Mouse (Mus musculus) heart, adult 18-20 months (tissue): ENCODE results near the gene Lrrc8d. TPM values are rescaled to one million over a fixed set of nuclear protein-coding genes. Genes with fewer than 3 reads are reported as not detected.

Source experiments
- DNase-seq, 2 experiments: peaks; one replicate each; pipeline ENCODE4 v3.0.0; 2021 to 2022; ENCODE audit warnings: mixed read lengths in 1 of 2
- total RNA-seq, 2 experiments: library from RNA; stranded (reverse); gene quantifications; 2 replicates each; pipeline ENCODE4 v1.2.3; 2021

The Lrrc8d gene
- total RNA-seq, 2 experiments from 2014 or later: 8.1 to 8.8 TPM

DNA sequence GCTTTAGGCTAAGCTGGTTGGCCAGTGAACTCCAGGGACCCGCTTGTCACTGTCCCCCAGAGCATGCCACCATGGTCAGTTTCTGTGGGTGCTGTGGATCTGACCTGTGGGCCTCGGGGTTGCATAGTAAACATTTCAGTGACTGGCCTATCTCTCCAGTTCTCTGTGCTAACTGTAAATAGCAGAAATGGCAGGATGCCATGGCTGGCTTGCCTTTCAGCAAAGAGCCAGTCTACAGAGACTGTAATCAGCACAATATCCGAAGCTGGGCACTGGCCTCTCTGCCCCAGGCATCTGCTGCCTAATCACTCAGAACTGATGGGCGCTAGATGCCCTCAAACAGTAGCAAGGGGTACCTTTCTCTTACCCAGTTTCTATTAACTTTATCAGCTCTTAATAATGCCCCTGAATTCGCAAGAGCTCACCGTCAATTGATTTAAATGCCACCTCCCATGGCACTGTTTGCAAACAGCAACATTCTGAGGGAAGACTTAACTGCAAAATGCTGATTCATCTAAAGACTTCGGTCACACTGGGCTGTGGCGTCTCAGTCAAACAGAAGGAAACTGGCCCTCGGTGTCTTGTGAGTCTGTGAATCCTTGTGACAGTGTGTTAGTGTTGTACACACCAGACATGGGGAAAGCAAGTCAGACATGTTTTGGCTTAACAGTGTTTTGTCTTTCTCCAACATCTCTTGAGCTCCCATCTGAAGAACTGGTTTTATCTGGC, 117.6 kb downstream of the Lrrc8d start:
- DNase-seq: peak; percentile 40 to 57

DNA sequence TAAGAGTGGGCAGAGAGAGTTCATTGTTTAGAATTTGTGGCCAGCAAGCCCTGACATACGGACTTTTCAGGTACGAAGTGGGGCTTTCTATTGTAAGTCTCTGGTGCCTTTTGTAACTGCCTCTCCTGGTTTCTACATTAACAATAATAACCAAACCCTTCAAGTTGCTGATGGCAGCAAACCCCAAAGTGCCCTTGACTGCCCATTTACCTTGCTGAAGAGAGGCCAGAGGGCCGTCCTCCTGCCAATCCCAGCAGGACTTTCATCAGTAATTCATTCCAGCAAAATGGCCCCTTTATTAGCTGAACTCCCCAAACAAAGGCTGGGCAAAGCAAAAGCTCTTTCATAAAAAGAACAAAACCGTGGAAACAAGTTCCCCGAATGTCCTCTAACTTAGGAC, 118.6 kb downstream of the Lrrc8d start:
- no peak for DNase-seq

DNA sequence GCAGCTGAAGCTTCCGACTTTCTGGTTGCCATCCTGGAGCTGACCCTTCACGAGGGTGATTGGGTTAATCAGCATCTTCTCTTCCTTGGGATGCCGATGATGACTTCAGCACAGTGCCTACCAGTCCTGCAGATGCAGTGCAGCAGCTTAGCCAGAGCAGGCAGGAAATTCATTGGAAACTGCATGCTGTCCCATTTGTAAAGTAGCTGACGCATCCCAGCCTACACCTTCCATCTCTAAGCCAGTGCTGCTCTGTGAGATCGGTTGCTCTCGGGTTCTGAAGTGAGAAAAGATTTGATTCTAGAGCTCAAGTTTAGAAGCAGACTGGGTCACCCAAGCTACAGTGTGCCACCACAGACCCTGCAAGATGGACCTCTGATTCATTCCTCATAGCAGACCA, 121.6 kb downstream of the Lrrc8d start:
- no peak for DNase-seq

DNA sequence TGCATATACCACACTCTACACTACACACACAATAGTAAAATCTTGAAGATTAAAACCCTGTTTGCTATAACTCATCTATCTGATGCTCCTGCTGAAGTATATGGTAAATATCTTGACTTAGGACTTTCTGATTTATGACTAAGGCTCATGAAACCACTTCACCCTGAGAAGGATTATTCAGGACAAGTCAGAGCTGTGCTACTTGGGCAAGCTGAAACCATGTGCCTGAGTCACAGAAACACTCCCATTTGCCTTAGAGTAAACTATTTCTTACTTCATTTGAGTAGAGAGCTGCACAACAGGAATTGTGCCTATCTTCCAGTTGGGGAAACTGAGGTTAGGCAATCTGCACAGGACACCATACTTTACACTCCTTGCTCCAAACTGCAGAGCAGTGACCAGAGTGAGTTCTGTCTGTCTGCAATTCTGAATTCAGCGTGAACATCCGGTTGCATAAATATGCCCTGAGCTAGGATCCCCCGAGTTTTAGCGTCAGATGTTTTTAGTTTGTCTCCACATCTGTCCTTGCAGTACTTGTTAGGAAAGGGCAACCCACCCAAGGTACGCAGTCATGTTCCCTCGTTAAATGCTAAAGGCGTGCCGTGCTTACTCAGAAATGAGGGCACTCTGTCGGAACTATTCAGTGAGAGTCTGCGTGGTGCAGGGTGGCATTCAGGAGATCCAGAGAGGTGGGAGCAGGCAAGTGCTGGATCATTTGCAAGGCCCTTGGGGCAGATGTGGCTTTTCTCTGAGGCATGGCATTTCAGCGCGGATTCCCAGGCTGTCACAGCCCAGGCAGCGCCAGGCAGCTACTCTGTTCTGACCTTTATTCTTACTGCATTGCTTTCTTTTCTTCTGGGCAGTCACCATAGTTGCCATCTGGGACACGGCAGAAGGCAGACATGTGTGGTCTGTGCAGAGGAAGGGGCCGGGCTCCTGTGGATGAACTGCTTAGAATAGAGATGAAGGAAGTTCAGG, 123.0 kb downstream of the Lrrc8d start:
- DNase-seq: no peak

DNA sequence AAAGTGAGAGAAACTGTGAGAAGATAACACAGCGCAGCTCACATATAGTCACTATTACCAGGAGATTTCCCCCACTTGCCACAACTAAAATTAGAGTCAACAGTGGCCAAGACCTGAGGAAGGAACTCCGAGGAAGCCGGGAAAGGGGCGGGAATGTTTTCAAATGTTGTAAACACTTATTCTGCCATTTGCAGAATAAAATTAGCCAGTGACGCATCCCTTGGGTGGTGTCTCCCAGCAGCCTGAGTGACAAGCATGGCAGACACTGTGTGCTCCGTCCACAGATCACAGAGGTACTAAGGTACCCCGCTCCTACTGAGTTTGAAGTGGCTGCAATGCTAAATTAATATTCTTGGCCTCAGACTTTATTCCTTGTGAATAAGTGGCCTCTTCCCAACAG, 124.5 kb downstream of the Lrrc8d start:
- DNase-seq: peak; percentile 57 to 74

DNA sequence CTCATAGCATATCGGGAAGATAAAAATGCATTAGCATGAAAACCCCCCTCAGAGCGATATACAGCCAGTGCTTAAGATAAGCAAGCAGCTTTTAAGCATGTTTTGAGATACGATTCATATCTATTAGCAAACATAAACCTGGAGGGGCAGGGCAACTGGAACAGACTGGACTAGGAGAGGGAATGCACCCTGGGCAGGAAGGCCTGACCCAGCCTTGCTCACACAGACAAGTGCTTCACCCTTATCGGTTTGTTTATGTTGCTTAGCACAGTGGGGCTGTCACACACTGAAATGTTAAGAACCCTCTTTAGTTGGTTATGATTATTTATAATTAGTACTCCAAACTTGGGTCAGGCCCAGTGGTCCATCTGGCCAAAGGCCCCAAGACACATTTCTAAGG, 125.1 kb downstream of the Lrrc8d start:
- no peak for DNase-seq

DNA sequence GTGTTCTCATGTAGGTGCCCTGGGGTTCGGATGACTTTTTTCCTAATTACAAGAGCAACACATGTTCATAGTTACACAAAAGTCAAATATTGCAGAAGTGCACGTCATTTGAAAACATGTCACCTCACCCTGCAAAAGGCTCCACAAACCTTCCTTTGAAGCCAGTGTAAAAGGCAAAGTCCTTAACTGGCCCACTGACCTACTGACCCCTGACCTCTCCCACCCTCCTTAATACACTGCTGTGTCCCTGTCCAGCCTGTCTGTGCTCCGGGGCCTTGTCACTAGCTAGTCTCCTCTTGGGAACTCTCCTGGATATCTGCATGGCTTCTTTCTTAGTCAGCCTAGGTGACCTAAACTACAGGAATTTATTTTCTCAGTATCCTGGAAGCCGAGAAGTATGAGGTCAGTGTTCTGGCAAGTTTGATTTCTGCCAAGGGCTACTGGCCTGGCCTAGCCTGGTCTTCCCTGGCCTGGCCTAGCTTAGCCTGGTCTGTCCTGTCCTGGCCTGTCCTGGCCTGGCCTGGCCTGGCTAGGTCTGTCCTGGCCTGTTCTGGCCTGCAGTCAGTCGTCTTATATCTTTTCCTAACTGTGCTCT, 127.2 kb downstream of the Lrrc8d start:
- DNase-seq: no peak

DNA sequence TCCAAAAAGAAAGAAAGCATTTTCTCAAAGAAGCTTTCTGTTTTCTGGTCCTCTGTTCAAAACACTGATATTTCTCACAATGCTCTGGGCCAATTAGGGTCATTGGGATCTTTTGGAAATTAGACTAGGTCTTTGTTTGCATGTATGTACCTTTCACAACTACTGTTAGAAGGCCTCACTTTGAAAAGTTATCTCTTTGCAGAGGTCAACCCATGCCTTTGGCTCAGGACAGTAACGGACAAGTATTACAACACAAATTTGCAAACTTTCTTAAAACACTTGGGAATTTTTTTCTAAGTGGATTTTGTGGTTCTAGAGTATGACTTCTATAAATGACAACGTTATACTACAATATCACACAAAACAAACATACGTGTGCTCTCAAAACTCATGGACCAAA, 128.3 kb downstream of the Lrrc8d start:
- DNase-seq: no peak

DNA sequence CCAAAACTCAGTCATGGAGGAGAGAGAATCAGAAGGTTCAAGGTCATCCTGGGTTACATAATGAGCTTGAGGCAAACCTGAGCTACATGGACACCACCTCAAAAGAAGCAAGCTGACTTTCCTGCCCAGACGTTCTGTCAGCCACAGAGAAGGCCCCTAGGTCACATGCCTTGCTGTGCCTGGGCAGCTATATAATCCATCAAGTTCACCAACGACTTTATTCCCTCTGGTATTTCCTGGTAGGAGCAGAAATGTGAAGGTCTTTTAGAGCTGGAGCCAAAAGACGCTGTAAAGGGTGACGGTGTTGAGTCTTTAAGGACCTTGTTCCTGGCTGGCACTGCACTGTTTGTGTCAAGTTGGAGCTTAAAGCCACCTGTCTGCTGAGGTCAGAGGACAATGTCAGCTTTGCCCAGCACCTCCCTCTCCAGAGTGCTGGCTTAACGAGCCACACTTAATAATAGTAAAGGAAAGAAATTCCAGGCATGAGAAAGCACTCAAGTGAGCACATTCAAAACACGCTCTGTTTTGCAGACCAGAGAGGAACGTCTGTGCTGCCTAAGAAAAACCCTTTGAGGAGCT, 129.3 kb downstream of the Lrrc8d start:
- DNase-seq: no peak

DNA sequence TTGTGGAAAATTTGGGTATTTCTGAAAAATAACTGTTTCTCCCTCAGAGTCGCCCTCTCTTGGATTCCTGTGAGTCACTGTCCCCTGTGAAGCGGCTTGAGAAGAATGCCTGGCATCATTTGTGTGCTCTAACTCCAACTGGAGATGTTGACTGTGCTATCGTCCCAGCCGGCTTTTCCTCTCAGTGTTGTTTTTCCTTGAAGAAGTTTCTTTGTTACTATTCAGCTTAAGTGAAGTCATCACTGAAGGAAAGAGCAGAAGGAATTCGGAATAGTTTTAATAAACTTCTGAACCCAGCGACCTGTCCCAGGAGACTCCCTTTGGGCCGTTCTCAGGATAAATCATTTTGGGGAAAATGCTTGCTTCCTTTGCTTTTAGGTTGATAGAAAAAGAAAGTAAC, 132.4 kb downstream of the Lrrc8d start:
- DNase-seq: peak; percentile 50 to 56

DNA sequence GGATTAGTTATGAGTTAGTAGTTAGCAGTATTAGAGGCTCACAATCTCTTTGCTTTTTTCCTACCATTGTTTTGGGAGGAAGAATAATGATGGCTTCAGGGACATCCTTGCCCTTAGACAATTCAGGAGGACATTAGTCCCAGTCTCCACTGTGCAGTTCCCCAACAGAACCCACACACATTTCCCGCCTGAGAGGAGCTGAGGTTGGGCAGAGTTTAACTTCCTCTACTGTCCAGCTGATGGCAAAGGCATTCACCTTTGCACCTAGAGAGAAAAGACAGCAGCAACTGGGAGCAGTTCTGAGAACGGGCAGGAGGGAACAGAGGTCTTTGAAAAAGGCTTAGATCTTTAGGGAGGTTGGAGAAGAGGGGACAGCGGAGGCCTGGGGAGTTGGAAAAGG, 134.2 kb downstream of the Lrrc8d start:
- DNase-seq: no peak

DNA sequence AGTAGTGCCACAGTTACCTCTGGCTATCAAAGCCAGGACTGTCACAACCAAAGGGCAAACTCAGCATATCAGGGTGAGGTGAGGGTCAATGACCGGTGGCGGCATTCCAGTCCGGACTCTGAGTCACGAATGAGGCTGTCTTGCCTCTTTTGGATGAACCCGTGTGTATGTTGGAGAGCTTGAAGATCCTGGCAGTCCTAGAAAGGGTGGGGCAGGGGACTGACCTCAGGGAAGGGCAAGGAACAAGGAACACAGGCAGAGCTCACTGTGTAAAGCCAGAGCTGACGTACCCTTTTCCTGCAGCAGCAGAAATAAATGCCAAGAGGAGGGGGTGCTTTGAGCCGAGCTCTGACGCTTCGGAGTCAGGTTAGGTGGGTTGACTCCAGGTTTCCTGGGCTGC, 136.2 kb downstream of the Lrrc8d start:
- DNase-seq: peak; percentile 64 to 81

DNA sequence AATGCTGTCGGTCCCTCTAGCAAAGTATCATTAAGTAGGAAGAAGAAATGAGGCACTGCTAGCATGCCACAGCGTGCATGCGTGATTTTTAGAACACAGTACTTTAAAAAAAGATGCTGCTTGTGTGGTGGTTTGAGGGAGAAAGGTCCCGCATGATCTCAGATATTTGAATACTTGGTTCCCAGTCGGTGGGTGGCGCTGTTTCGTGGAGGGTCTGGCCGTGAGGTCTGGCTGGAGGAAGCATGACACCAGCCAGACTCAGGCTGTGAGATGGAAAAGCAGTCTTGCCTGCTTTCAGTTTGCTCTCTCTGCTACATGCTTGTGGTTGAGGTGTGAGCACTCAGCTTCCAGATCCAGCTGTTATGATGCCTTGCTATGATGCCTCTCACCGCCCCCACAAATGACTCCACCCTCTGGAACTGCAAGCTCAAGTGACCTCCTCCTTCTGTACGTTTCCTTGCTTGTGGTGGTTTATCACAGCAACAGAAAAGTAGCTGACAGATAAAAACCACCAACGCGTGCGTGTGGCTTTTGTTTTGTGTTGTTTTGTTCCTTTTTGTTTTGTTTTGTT, 140.1 kb downstream of the Lrrc8d start:
- no peak for DNase-seq

DNA sequence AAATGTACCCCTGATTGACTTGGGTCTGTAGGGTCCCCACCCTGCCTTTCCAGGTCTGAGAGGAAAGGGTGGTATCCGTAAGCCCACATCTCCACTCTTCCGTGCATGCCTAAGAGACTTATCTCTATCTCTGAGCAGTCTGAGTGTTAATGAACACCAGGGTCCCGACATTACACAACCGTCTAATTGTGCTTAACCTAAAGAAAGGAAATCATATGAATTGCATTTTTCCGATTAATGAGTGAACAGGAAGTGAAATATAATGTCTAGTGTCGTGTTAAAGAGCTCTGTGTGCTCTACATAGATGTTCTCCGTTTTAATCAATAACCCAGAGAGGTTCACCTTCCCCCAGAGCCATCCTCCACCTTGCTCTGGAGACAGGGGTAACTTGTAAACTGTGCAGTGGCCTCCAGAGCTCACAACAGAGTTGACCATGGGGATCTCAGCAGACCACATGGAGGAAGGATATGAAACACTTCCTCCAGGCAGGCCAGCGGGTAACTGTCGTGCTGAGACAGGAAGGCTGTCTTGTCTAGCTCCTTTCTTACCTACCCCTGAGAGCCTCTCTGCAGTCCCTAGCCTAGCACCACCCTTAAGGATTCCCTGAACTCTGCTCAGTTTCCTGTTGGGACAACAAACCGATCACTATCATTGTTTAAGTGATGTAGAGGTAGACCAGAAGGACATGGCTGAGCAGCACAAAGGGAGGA, 144.4 kb downstream of the Lrrc8d start:
- no peak for DNase-seq

DNA sequence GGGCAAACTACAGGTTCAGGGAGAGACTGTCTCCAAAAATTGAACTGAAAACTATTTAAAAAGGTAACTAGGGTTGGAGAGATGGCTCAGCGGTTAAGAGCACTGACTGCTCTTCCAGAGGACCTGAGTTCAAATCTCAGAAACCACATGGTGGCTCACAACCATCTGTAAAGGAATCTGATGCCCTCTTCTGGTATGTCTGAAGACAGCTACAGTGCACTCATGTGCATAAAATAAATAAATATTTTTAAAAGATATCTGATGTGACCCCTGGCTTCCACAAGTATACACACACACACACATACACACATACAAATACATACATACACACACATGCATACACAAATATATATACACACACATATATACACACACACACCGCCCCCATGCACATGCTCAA, 145.3 kb downstream of the Lrrc8d start:
- no peak for DNase-seq

DNA sequence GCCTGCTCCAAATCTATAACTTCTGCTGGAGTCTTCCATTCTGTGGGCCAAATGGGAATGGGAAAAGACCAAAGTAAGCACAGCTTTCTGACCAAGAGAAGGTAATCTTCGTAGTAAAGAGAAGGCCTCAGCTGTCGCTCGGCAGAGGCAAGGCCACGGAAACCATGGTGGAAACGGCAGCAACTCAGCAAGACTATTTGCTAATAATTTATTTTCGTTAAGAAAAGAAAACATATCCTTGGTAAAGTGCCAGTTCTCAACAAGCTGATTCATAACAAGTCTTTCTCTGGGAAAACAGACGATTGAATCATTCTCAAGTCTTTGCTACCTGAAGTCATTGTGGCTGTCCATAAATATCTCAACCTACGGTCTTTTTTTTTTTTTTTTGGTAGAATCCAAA, 148.0 kb downstream of the Lrrc8d start:
- DNase-seq: no peak

DNA sequence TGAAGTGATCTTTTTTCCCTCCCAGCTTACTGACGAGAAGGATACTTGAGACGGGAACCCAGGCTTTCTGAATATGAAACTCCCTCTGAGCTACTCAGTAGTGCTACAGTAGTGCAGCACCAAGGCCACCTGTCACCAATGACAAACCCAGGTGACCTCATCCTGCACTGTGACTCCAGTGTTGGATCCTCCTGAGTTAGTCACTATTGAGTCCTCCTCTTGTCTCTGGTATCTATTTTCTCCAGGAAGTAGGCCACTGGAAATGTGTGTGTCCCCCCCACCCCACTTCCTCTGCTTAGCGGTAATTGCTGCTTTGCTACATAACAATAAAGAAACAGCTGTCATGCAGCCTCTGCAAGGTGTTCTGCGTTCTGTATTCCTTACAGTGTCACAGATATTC, 149.5 kb downstream of the Lrrc8d start:
- no peak for DNase-seq

DNA sequence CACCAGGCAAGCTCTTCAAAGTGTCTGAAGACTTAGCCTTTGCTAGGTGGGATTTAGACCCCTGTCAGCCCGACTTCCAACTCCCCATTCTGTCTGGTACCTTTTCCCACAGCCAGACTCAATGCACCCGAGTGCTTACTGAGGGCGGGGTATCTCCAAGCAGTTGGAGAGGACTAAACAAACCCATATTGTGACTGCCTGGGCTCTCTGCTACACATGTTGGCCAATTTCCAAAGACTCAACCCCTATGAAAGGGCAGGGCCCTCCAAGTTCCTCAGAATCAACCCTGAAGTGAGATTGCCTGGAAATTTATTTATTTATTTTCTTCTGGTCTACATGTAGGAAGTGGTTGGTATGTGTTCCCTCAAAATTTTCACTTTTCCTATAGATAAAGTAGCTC, 149.9 kb downstream of the Lrrc8d start:
- DNase-seq: no peak

DNA sequence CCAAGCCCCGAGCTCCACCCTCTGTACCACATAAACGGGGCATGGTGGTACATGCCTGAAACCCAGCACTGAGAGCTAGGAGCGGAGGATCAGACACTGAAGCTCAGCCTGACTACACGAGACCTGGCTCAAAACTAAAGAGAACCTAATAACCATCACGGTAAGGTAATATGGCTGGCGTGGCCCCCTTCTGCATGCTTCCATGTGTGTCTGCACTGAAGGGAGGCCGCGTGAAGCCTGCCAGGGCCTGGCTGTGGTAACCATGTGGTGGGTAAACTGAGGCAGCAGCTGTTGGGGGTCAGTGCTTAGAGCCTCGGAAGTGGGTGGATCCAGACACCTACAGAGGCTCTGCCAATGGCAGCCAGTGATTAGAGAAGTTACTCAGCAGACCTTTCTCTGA, 153.5 kb downstream of the Lrrc8d start:
- DNase-seq: no peak

DNA sequence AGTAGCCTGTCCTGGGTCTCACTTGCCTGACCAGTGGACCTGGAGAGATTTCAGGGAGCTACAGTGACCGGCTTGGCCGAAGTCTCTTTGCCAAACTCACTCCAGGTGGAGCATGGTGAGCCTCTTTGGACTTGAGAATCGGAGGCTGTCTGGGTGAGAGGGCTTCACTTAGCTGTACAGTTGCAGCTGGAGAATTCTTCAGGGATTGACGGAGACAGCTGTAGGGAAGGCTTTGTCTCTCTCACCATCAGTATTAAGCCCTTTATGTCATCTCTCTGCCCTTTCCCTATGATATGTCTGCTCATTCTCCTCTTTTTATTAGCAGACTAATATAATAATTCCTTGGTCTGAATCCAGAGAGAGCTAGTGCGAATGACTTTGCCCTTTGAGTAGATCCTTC, 157.7 kb downstream of the Lrrc8d start:
- no peak for DNase-seq
